Mouse (Mus musculus) myocyte (in vitro differentiated cells): ENCODE data around the gene Rex1bd. TPM values are rescaled to one million over a fixed set of nuclear protein-coding genes. Genes with fewer than 3 reads are reported as not detected.

Experiments
- H3K27me3 ChIP-seq: one replicate; pipeline ENCODE4 v1.6.1; 2011; ENCODE audit not compliant: control insufficient read depth, insufficient read depth, insufficient read length
- H3K36me3 ChIP-seq: one replicate; pipeline ENCODE4 v1.6.1; 2011; ENCODE audit not compliant: control insufficient read depth, insufficient read depth
- H3K4me2 ChIP-seq: one replicate; pipeline ENCODE4 v1.6.1; 2011; ENCODE audit warnings: low read depth, control low read depth
- H3K4me3 ChIP-seq: one replicate; pipeline ENCODE4 v1.5.1; 2011; ENCODE audit warnings: mild to moderate bottlenecking, control low read depth, moderate library complexity
- H3K79me2 ChIP-seq: one replicate; pipeline ENCODE4 v1.6.1; 2011; ENCODE audit not compliant: control insufficient read depth, insufficient read depth
- H3ac ChIP-seq: one replicate; pipeline ENCODE4 v1.6.1; 2011; ENCODE audit not compliant: control insufficient read depth, insufficient read length
- CEBPB ChIP-seq: IDR thresholded peaks from 2 replicates; pipeline ENCODE4 v1.6.1; 2011; ENCODE audit warnings: mild to moderate bottlenecking, moderate library complexity; ENCODE audit not compliant: poor library complexity, insufficient read depth, severe bottlenecking
- E2F4 ChIP-seq: IDR thresholded peaks from one replicate; pipeline ENCODE4 v1.6.1; 2011; ENCODE audit warnings: mild to moderate bottlenecking, control low read depth, moderate library complexity; ENCODE audit not compliant: insufficient read depth
- MAX ChIP-seq: IDR thresholded peaks from one replicate; pipeline ENCODE4 v1.6.1; 2011; ENCODE audit warnings: low read depth, mild to moderate bottlenecking, control low read depth
- MYOD1 ChIP-seq, 3 experiments: IDR thresholded peaks; one replicate each; pipeline ENCODE4 v1.6.1; 2011; ENCODE audit warnings: control low read depth in 2 of 3, low read depth in 2 of 3, mild to moderate bottlenecking in 2 of 3, moderate library complexity in 1 of 3; ENCODE audit not compliant: insufficient read length in 2 of 3, control insufficient read depth in 1 of 3
- MYOG ChIP-seq, 3 experiments: IDR thresholded peaks; one replicate each; pipeline ENCODE4 v1.6.1; 2011; ENCODE audit warnings: control low read depth in 2 of 3, low read depth in 2 of 3, mild to moderate bottlenecking in 2 of 3; ENCODE audit not compliant: insufficient read length in 2 of 3, control insufficient read depth in 1 of 3, insufficient read depth in 1 of 3
- POLR2A ChIP-seq: IDR thresholded peaks from one replicate; pipeline ENCODE4 v1.6.1; 2011; ENCODE audit warnings: low read depth, mild to moderate bottlenecking, control low read depth, moderate library complexity; ENCODE audit not compliant: insufficient read length
- POLR2AphosphoS2 ChIP-seq: IDR thresholded peaks from one replicate; pipeline ENCODE4 v1.6.1; 2011; ENCODE audit warnings: low read depth, control low read depth; ENCODE audit not compliant: insufficient read length
- REST ChIP-seq: IDR thresholded peaks from one replicate; pipeline ENCODE4 v1.6.1; 2011; ENCODE audit warnings: mild to moderate bottlenecking, control low read depth, moderate library complexity; ENCODE audit not compliant: insufficient read depth, insufficient read length
- SRF ChIP-seq: IDR thresholded peaks from one replicate; pipeline ENCODE4 v1.6.1; 2011; ENCODE audit warnings: low read depth; ENCODE audit not compliant: control insufficient read depth, insufficient read length
- TCF12 ChIP-seq: IDR thresholded peaks from one replicate; pipeline ENCODE4 v1.6.1; 2011; ENCODE audit warnings: mild to moderate bottlenecking, control low read depth; ENCODE audit not compliant: poor library complexity, insufficient read depth, severe bottlenecking
- TCF3 ChIP-seq: IDR thresholded peaks from one replicate; pipeline ENCODE4 v1.6.1; 2011; ENCODE audit warnings: low read depth, control low read depth; ENCODE audit not compliant: insufficient read length
- USF1 ChIP-seq: IDR thresholded peaks from one replicate; pipeline ENCODE4 v1.6.1; 2011; ENCODE audit warnings: low read depth, mild to moderate bottlenecking, control low read depth, moderate library complexity
- polyA plus RNA-seq: library from polyadenylated mRNA; unstranded; fragments of >200 nt; fragmentation: generic; extraction: Trizol; gene quantifications from one replicate; pipeline ENCODE4 v1.2.1, GENCODE M21; 2012; ENCODE audit warnings: missing spikeins

Gene Rex1bd
- polyA plus RNA-seq, 1 experiment: 259 TPM

DNA sequence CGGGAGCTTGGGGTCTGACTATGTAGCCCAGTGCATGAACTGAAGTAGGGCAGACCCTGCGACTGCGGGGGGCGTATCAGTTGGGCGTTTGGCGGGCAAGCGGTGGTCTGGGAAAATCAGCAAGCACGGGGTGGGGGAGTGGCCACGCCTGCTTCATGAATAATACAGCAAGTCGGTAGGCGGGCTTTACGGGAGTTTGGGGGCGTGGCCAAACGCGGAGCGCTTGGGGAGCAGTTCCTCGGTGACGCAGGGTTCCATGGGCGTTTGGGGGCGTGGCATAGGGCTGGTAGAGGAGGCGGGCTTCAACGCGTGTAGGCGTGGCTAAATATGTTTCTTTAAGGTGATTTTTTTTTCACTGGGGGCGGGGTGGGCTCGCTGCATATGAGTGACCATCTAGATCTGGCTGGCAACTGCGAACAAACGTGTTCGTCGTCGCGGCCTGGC, 32.1 kb upstream of the Rex1bd start:
- peak overlapping the region; percentile 51 for H3ac ChIP-seq
- H3K27me3 ChIP-seq: no peaks in the 10 kb centered on the region
- TF ChIP-seq REST (no peak), SRF (peak; percentile 60), POLR2AphosphoS2 (peak; percentile 53)
- peak overlapping the region; percentile 100 for H3K4me2 ChIP-seq
- peaks cover 41% of the 10 kb centered on the region for H3K79me2 ChIP-seq
- H3K36me3 ChIP-seq: peaks cover 9% of the 10 kb centered on the region
- peak overlapping the region; percentile 91 for H3K4me3 ChIP-seq

DNA sequence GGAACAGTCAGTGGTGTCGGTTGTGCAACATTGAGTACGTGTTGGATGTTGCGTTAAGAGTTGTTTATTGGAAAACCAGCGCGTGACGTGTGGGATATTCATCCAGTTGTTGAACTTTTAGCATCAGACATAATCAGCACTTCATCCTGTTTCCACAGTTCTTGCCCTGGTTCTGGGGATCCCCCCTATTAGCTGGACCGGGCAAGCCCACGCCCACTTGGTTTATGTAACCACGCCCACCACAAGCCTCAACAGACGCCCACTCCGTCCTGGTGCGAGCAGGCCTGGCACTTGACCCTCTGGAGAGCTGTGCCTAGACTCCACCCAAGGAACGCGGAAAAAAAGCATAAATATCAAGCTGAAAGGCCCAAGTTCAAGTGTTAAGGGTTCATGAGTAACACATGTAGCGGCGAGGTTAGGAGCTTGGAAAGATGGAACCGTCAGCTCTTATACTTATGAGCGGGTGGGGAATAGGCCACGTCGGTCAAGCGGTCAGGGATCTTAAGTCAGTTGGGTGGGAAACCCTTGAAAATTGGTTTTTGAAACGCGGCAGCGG, 31.6 kb upstream of the Rex1bd start:
- Histone ChIP-seq H3K4me2 (peak overlapping the region; percentile 100), H3ac (peak overlapping the region; percentile 51), H3K4me3 (peak overlapping the region; percentile 91), H3K79me2 (peaks cover 35% of the 10 kb centered on the region), H3K27me3 (no peaks in the 10 kb centered on the region), H3K36me3 (peaks cover 9% of the 10 kb centered on the region)
- no peak for TF ChIP-seq CEBPB
- no peak for TF ChIP-seq USF1
- no peak for TF ChIP-seq MYOG (IDR thresholded peaks at IDR 0.05; ENCODE audit: control insufficient read depth in 1 of 3, insufficient read depth in 1 of 3, insufficient read length in 2 of 3, low read depth in 2 of 3)
- no peak for TF ChIP-seq E2F4
- no peak for TF ChIP-seq REST
- TF ChIP-seq TCF3: no peak
- no peak for TF ChIP-seq MAX
- TF ChIP-seq MYOD1 (IDR thresholded peaks at IDR 0.05; ENCODE audit: control insufficient read depth in 1 of 3, insufficient read length in 2 of 3, low read depth in 2 of 3): no peak
- TF ChIP-seq POLR2AphosphoS2: peak; percentile 90
- no peak for TF ChIP-seq TCF12
- peak; percentile 52 for TF ChIP-seq POLR2A
- TF ChIP-seq SRF: no peak

DNA sequence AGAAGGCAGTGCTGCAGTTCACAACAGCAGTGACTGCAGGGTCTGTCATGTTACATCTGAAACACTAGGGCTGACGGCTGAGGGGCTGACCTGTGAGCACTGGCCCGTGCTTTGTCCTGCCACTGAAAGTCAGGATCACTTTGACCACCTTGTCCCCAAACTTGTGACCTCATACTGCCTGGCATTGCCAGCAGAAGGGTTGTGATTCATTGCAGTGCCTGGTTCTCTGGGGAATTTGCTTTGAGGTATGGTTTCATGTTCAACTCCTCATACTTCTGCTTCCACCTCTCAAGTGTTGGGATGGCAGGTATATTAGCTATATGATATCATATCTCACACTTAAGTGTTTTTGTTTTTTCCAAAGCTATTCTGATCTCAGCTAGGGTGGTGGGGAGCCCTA, 29.1 kb upstream of the Rex1bd start:
- Histone ChIP-seq H3K4me3 (no peak overlapping the region), H3K79me2 (peaks cover 11% of the 10 kb centered on the region), H3K36me3 (peaks cover 20% of the 10 kb centered on the region), H3K27me3 (no peaks in the 10 kb centered on the region), H3ac (no peak overlapping the region), H3K4me2 (no peak overlapping the region)
- no peak for TF ChIP-seq CEBPB
- TF ChIP-seq POLR2A: no peak
- no peak for TF ChIP-seq USF1
- no peak for TF ChIP-seq REST
- TF ChIP-seq TCF12: no peak
- TF ChIP-seq E2F4: no peak
- TF ChIP-seq MYOD1 (IDR thresholded peaks at IDR 0.05; ENCODE audit: control insufficient read depth in 1 of 3, insufficient read length in 2 of 3, low read depth in 2 of 3): no peak
- TF ChIP-seq POLR2AphosphoS2: no peak
- TF ChIP-seq SRF: no peak
- no peak for TF ChIP-seq MYOG (IDR thresholded peaks at IDR 0.05; ENCODE audit: control insufficient read depth in 1 of 3, insufficient read depth in 1 of 3, insufficient read length in 2 of 3, low read depth in 2 of 3)

DNA sequence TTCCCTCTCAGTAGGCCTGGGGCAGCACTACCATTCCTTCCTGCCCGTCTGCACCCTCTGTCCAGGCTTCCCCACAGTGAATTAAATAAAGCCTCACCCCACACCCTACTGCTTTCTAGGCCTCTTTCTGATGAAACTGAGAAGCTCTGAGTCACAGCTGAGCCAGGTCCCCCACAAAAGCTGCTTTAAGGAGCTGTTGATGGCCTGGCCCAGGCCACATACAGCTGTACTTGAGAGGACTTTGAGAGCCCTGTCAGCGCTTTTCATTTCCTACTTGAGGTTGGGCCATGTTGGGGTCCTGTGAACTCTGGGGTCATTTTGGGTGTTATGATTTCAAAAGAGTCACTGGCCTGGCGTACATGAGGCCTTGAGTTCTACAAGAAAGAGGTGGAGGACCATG, 28.7 kb upstream of the Rex1bd start:
- H3K27me3 ChIP-seq: no peaks in the 10 kb centered on the region
- H3K79me2 ChIP-seq: peaks cover 6% of the 10 kb centered on the region
- TF ChIP-seq USF1 (no peak), MYOD1 (IDR thresholded peaks at IDR 0.05; ENCODE audit: control insufficient read depth in 1 of 3, insufficient read length in 2 of 3, low read depth in 2 of 3) (no peak), CEBPB (no peak), E2F4 (no peak), TCF12 (no peak), POLR2AphosphoS2 (no peak), POLR2A (no peak), SRF (no peak), TCF3 (no peak), MAX (no peak), REST (no peak), MYOG (IDR thresholded peaks at IDR 0.05; ENCODE audit: control insufficient read depth in 1 of 3, insufficient read depth in 1 of 3, insufficient read length in 2 of 3, low read depth in 2 of 3) (no peak)
- H3K4me2 ChIP-seq: no peak overlapping the region
- H3K36me3 ChIP-seq: peaks cover 20% of the 10 kb centered on the region
- no peak overlapping the region for H3ac ChIP-seq
- H3K4me3 ChIP-seq: no peak overlapping the region

DNA sequence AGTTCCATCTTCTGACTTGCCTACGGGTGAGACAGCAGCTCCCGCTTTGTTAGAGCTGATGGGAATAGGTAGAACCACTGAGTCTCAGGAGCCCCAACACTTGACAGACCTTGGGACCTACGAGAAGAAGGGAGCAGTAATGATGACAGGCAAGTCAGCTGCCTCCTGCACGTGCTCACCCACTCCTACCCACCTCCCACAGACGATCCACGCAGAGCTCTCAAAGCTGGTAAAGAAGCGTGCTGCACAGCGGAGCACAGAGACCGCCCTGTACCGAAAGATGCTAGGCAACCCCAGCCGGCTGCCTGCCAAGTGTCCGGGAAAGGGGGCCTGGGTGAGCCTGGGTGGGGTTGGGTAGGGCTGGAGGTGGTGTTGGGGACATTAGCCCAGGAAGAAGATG, 27.7 kb upstream of the Rex1bd start:
- H3K27me3 ChIP-seq: no peaks in the 10 kb centered on the region
- H3K4me2 ChIP-seq: no peak overlapping the region
- H3K79me2 ChIP-seq: peaks cover 5% of the 10 kb centered on the region
- TF ChIP-seq MYOD1 (IDR thresholded peaks at IDR 0.05; ENCODE audit: control insufficient read depth in 1 of 3, insufficient read length in 2 of 3, low read depth in 2 of 3) (no peak), SRF (no peak), POLR2A (no peak), CEBPB (no peak), MYOG (IDR thresholded peaks at IDR 0.05; ENCODE audit: control insufficient read depth in 1 of 3, insufficient read depth in 1 of 3, insufficient read length in 2 of 3, low read depth in 2 of 3) (no peak), POLR2AphosphoS2 (no peak), REST (no peak), USF1 (no peak), MAX (no peak)
- H3ac ChIP-seq: no peak overlapping the region
- H3K36me3 ChIP-seq: peaks cover 20% of the 10 kb centered on the region
- no peak overlapping the region for H3K4me3 ChIP-seq
